Comparison of ENCODE assay signal across 22 mouse cellular contexts in genomic region chr1:175512173-175512572, GRCm38 (mm10). TPM values are rescaled to one million over a fixed set of nuclear protein-coding genes. Genes with fewer than 3 reads are reported as not detected.
"Had no signal": no experiment of that assay in that cellular context is flagged by ENCODE, and none has a peak within 500 bp of the region (broad histone marks: within the 10 kb centered on the region; RNA-seq: fewer than 3 reads in every experiment).

No protein-coding gene starts in this region.

- H3K9me3 ChIP-seq: heart, embryonic 13.5 days; heart, embryonic 15.5 days; hindbrain, embryonic 13.5 days; hindbrain, embryonic 15.5 days; limb, embryonic 13.5 days; limb, embryonic 15.5 days; liver, embryonic 12.5 days had no signal

- H3K27ac ChIP-seq: heart, adult 2 months; heart, embryonic 13.5 days; heart, embryonic 15.5 days; hindbrain, embryonic 13.5 days; hindbrain, embryonic 15.5 days; hindbrain, postnatal 0 days; limb, embryonic 13.5 days; limb, embryonic 15.5 days; liver, embryonic 12.5 days had no signal

- H3K4me2 ChIP-seq: heart, embryonic 11.5 days; heart, embryonic 13.5 days; heart, embryonic 15.5 days; hindbrain, embryonic 13.5 days; hindbrain, embryonic 15.5 days; limb, embryonic 13.5 days; limb, embryonic 15.5 days; liver, embryonic 12.5 days had no signal

- H3K9ac ChIP-seq: heart, embryonic 13.5 days; heart, embryonic 15.5 days; hindbrain, embryonic 13.5 days; hindbrain, embryonic 15.5 days; limb, embryonic 13.5 days; limb, embryonic 15.5 days; liver, embryonic 12.5 days had no signal

- H3K4me1 ChIP-seq: heart, embryonic 15.5 days; hindbrain, embryonic 13.5 days; hindbrain, embryonic 15.5 days; limb, embryonic 15.5 days; liver, embryonic 12.5 days had no signal

- ATAC-seq: hindbrain, postnatal 0 days; liver, embryonic 12.5 days had no signal

- H3K27me3 ChIP-seq: heart, embryonic 13.5 days; heart, embryonic 15.5 days; hindbrain, embryonic 13.5 days; hindbrain, embryonic 15.5 days; limb, embryonic 13.5 days; limb, embryonic 15.5 days; liver, embryonic 12.5 days had no signal

- H3K4me3 ChIP-seq: heart, adult 2 months; heart, embryonic 13.5 days; heart, embryonic 15.5 days; hindbrain, embryonic 13.5 days; hindbrain, embryonic 15.5 days; limb, embryonic 13.5 days; limb, embryonic 15.5 days; liver, embryonic 12.5 days had no signal

- H3K36me3 ChIP-seq: heart, embryonic 13.5 days; heart, embryonic 15.5 days; hindbrain, embryonic 13.5 days; hindbrain, embryonic 15.5 days; limb, embryonic 13.5 days; limb, embryonic 15.5 days; liver, embryonic 12.5 days had no signal

- DNase-seq: gastrocnemius, postnatal 14 days; gastrocnemius, postnatal 36 days; heart, adult 11 months; heart, adult 2 months; heart, postnatal 14 days; heart, postnatal 36 days; kidney, adult 18-20 months; kidney, adult 8-10 months; kidney, postnatal 10 days; kidney, postnatal 25 days; layer of hippocampus, adult 9-11 months; left cerebral cortex, postnatal 4 days had no signal

RNA-seq across cellular contexts. Expression of gene Rgs7, which starts 19.9 kb away (rescaled TPM):
- total RNA-seq: hematopoietic stem cell, adult 5-6 weeks had no signal
